Mouse (Mus musculus): ENCODE data around the gene Txnrd2.

GRCm38 (mm10) chr16:18453846-18454245 is 27.7 kb downstream of the Txnrd2 start:
- TF ChIP-seq GATA1 (IDR thresholded peaks at IDR 0.05; ENCODE audit: low read length) (no peak), TAL1 (IDR thresholded peaks at IDR 0.05; ENCODE audit: low read length) (no peak)
